Mouse (Mus musculus) thymus, adult 2 months (tissue): Measurements from ENCODE around the gene Cdipt. TPM values are rescaled to one million over a fixed set of nuclear protein-coding genes. Genes with fewer than 3 reads are reported as not detected.

Source experiments
- DNase-seq: peaks from one replicate; pipeline ENCODE4 v3.0.0; 2021
- H3K27ac ChIP-seq: fragments of 200-500 bp; 2 replicates; pipeline ENCODE4 v1.5.1; 2012; ENCODE audit warnings: low read length, control low read depth; ENCODE audit not compliant: control insufficient read depth, insufficient read depth
- H3K27me3 ChIP-seq: fragments of 200-500 bp; 2 replicates; pipeline ENCODE4 v1.6.1; 2012; ENCODE audit warnings: mild to moderate bottlenecking, low read length, moderate library complexity, mixed read lengths; ENCODE audit not compliant: control insufficient read depth, insufficient read depth
- H3K36me3 ChIP-seq: fragments of 200-500 bp; 2 replicates; pipeline ENCODE4 v1.6.1; 2012; ENCODE audit warnings: mild to moderate bottlenecking, low read length, moderate library complexity; ENCODE audit not compliant: control insufficient read depth, insufficient read depth
- H3K4me1 ChIP-seq: fragments of 200-500 bp; replicated peaks from 2 replicates; pipeline ENCODE4 v1.6.1; 2012; ENCODE audit warnings: low read length; ENCODE audit not compliant: control insufficient read depth, insufficient read depth
- H3K4me3 ChIP-seq: fragments of 200-500 bp; 2 replicates; pipeline ENCODE4 v1.5.1; 2012; ENCODE audit warnings: mild to moderate bottlenecking, low read length, control low read depth, moderate library complexity; ENCODE audit not compliant: control insufficient read depth, insufficient read depth
- CTCF ChIP-seq: fragments of 200-500 bp; IDR thresholded peaks from 2 replicates; pipeline ENCODE4 v1.5.1; 2012; ENCODE audit warnings: mild to moderate bottlenecking, control low read depth, low read length, moderate library complexity, borderline replicate concordance; ENCODE audit not compliant: control insufficient read depth, poor library complexity, insufficient read depth; ENCODE audit errors: extremely low read depth
- POLR2A ChIP-seq: fragments of 200-500 bp; IDR thresholded peaks from 2 replicates; pipeline ENCODE4 v1.6.1; 2012; ENCODE audit warnings: mild to moderate bottlenecking, low read length, control low read depth, moderate library complexity; ENCODE audit not compliant: control insufficient read depth, poor library complexity, insufficient read depth; ENCODE audit errors: extremely low read depth
- WGBS: fragments of 180-500 bp; shearing (Covaris S2); methylation state at CpG from one replicate; pipeline ENCODE4 v1.1.7; 2018; 5-methylcytosine and 5-hydroxymethylcytosine counted together
- polyA plus RNA-seq: library from polyadenylated mRNA; depleted of rRNA; stranded (reverse); fragments of >200 nt; gene quantifications from 2 replicates; pipeline ENCODE4 v1.2.3, GENCODE M21; 2012

Gene Cdipt
- polyA plus RNA-seq, 1 experiment, result 294 TPM

DNA sequence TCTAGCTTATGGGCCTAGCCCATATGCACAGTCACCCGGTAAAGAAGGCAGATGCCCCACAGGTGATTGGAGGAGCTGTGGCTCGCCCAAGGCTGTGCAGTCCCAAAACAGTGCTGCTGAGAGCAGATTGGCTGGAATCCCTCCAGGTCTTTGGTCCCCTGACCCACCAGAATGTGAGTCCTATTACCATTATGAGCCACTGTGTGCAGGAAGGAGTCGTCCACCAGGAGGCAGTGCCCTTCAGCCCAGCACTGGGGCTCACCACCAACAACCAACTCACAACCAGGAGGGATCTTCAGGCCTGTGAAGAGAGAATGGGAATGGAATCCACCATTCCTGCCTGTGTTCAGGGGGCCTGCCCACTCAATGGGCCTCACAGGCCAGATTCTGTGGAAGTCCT lies 29.2 kb upstream of the Cdipt start:
- DNase-seq, result peak; percentile 44
- Histone ChIP-seq H3K27ac (no peak overlapping the region), H3K4me1 (peaks cover 6% of the 10 kb centered on the region), H3K4me3 (no peak overlapping the region), H3K27me3 (peaks cover 2% of the 10 kb centered on the region; the same call in 1 of the 2 replicates), H3K36me3 (no peaks in the 10 kb centered on the region)
- 72% methylated on average over 3 of the region's 3 CpGs for WGBS
- TF ChIP-seq POLR2A (no peak), CTCF (peak; percentile 78)

GRCm38 (mm10) chr7:126948626-126949025 lies 27.1 kb upstream of the Cdipt start:
- Histone ChIP-seq H3K27ac (no peak overlapping the region), H3K27me3 (peaks cover 2% of the 10 kb centered on the region; the same call in 1 of the 2 replicates), H3K4me3 (no peak overlapping the region), H3K36me3 (no peaks in the 10 kb centered on the region), H3K4me1 (peaks cover 11% of the 10 kb centered on the region)
- TF ChIP-seq POLR2A (no peak), CTCF (no peak)
- no peak for DNase-seq
- WGBS, result 88% methylated on average over 10 of the region's 10 CpGs

- Histone ChIP-seq H3K27ac (no peak within 1 kb of the TSS), H3K36me3 (no peaks in the 10 kb centered on the region), H3K4me3 (peak within 1 kb of the TSS; percentile 2), H3K27me3 (peaks cover 2% of the 10 kb centered on the region; the same call in 1 of the 2 replicates), H3K4me1 (peaks cover 11% of the 10 kb centered on the region)
- 4% methylated on average over 21 of the region's 21 CpGs for WGBS
- TF ChIP-seq CTCF, result no peak
- TF ChIP-seq POLR2A, result no peak
- DNase-seq, result no peak
Measured at GRCm38 (mm10) chr7:126949403-126949792, 26.3 kb upstream of the Cdipt start, which contains the start of gene Asphd1. TSS of gene Asphd1 (minus strand) at chr7:126949582.

DNA sequence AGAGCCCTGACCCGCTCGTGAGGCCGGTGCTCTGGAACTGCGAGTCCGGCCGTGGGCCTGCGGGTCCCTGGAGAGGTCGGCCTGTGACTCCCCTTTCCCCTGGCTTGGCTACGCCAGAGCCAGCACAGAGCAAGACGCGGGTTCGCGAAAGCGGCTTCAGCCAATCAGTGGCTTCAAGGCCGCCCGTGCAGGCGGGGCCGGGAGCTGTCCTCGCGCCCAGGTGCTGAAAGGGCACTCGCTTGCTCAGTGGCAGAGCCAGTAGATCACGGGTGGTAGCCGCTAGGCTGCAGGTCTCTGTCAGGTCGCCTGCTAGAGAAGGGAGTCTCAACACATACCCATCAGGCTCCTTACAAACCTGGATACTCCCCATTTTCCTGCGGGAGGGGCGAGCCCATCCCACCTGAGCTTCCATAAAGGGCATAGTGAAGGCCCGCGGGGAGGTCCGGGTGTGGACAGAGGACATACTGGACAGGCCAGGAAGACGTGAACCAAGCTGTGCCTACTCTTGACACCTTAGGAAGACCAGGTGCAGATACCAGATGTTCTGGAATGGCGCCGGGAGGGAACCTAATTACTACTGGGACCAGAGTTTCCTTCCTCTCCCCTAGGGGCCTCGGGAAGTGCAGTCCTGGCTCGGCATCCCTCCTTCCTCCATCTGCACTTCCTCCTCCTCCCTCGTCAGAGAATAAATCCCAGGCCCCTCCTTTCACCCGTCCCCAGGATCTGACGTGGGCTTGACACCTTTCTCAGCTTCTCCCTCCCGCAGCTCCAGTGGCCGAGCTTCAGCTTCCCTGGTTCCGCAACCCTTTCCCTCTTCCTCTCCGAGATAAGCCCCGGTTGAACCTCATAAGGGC lies 25.7 kb upstream of the Cdipt start, which contains the start of gene Sez6l2:
Gene Sez6l2, plus strand, starts transcription at position 771 of the 854 bp plus-strand sequence.
- peak within 1 kb of the TSS; percentile 2 for H3K4me3 ChIP-seq
- TF ChIP-seq POLR2A (no peak), CTCF (no peak)
- peaks cover 11% of the 10 kb centered on the region for H3K4me1 ChIP-seq
- WGBS, result 3% methylated on average over 42 of the region's 42 CpGs
- H3K27ac ChIP-seq, result no peak within 1 kb of the TSS
- peak; percentile 93 for DNase-seq
- no peaks in the 10 kb centered on the region for H3K36me3 ChIP-seq
- peaks cover 2% of the 10 kb centered on the region; the same call in 1 of the 2 replicates for H3K27me3 ChIP-seq

DNA sequence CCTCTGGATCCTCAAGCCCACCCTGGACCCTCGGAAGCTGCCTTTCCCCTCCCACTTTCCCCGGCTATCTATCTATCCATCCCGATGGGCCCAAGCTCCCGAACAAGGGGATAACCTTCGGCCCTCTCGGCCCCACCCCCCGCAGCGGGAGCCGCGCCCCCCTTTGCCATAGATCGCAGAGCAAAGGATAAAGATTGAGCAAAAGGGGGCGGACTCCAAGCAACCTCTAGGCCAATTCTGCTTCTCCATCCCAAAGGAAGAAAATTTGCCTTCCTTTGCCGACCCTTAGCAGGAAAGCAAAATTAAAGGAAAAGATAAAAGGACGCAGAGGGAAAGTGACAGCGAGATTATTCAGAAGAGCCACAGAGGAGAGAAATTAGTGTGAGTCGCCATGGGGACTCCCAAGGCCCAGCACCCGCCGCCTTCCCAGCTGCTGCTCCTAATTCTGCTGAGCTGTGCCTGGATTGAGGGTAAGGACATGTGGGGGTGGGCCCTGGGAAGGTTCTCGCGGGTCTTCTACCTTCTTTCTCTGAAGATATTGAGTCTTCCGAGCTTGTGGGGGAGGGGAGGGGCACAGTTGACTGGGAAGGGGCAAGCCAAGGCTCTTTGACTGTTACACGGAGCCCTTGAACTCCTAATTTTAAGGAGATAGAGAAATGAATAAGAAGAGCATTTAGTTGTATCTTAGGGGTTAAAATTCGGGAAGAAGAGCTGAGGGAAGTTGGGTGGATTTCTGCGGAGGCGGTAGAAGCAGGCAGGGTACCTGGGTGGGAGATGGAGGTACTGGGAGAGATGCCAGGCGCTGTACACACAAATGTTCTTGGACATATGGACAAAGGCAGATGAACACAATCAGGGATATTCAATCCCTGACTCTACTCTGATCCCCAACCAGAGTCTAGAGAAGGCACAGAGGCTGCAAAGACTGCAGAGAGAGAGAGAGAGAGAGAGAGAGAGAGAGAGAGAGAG lies 24.8 kb upstream of the Cdipt start:
- no peak for TF ChIP-seq CTCF
- peaks cover 2% of the 10 kb centered on the region; the same call in 1 of the 2 replicates for H3K27me3 ChIP-seq
- H3K27ac ChIP-seq, result no peak overlapping the region
- H3K4me1 ChIP-seq, result peaks cover 11% of the 10 kb centered on the region
- no peak for DNase-seq
- WGBS, result 18% methylated on average over 26 of the region's 26 CpGs
- no peak overlapping the region for H3K4me3 ChIP-seq
- no peaks in the 10 kb centered on the region for H3K36me3 ChIP-seq

GRCm38 (mm10) chr7:126951741-126952140 lies 24.0 kb upstream of the Cdipt start:
- H3K27ac ChIP-seq, result no peak overlapping the region
- no peaks in the 10 kb centered on the region for H3K36me3 ChIP-seq
- H3K4me3 ChIP-seq, result no peak overlapping the region
- DNase-seq, result no peak
- WGBS, result 54% methylated on average over 4 of the region's 4 CpGs
- H3K27me3 ChIP-seq, result peaks cover 2% of the 10 kb centered on the region; the same call in 1 of the 2 replicates
- peaks cover 11% of the 10 kb centered on the region for H3K4me1 ChIP-seq
- TF ChIP-seq CTCF (no peak), POLR2A (no peak)
